Mouse (Mus musculus) ovary, postnatal 14 days (tissue): ENCODE measurements around the gene Tmprss11g.

Experiments
- DNase-seq: peaks from one replicate; pipeline ENCODE4 v3.0.0; 2022; ENCODE audit warnings: low spot score

Tmprss11g gene

DNA sequence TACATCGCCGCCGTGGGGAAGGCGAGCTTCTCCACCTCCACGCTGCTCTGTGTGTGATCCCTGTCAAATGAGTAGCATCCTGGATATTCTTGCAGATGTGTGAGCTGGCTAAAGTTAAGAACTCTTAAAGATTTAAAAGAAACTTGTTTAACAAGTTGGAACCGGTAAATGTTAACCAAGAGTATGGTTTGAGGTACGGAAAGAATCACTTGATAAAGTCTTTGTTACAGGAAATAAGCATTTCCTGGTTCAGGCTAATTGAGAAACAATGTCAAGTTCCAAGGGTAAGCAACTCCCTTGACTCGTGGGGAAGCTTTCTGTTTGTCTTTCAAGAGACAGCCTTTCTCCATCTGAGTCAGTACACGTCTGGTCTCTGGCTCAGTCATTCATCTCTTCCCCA is at the start of gene Tmprss11g:
Tmprss11g (minus strand) TSS at position 101 of the 400 bp plus-strand sequence.
- DNase-seq, result no peak

GRCm38 (mm10) chr5:86546693-86547092 is 28.3 kb upstream of the Tmprss11g start:
- no peak for DNase-seq

GRCm38 (mm10) chr5:86540601-86541000 is 22.2 kb upstream of the Tmprss11g start:
- no peak for DNase-seq

- no peak for DNase-seq
These were observed 10.3 kb upstream of the Tmprss11g start for GRCm38 (mm10) chr5:86528725-86529124.

DNA sequence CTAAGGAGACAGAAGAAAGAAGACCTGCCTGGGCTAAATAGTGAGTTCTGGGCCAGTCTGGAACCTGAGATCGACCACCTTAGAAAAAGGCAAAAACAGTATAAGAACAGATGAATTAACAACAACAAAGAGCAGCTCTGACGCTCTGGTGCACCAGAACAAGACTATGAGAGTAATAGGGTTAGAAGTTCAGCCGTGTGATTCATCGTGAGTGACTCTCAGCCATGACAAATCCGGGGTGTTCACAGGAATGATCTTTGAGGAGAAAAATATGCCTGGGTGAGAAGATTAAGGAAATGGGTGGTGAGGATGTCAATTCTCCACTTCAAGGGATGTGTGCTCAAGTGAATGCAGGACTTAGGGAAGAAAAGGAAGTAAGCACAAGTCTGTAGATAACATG is 6.9 kb downstream of the Tmprss11g start:
- no peak for DNase-seq

- no peak for DNase-seq
These were observed 24.9 kb downstream of the Tmprss11g start for GRCm38 (mm10) chr5:86493453-86493852.

DNA sequence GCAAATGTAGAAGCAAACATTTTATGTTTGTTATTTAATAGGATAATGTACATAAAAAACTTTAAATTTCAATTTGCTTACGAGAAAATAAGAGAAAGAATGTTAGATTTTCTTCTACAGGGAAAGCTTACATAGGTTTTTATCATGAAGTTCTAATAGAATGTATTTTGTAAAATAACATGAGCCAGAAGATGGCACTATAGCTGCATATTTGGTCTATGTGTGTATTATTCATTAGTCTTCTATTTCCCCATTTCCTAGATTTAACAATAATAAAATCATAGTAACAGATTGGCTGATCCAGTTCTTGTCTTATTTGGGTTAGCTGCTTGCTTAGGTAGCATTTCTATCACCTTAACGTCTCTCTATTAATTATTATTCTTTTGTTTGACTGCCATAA is 35.8 kb downstream of the Tmprss11g start:
- DNase-seq, result no peak

DNA sequence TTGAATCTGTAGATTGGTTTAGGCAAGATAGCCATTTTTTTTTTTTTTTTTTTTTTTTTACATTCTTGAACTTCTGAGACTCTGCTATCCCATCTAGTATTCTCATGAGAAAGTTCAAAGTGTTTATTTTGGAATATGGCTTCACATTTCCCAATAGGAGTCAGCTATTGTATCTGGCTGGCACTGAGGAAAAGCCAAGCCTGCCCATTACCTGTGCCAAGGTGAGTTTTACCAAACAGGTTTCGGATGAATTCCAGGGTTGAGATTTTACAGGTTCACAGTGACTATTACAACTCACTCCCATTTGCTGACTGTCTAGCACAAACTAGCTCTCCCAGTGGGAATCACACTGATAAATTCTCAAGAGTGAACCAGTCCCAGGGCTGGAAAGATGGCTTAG is 36.4 kb downstream of the Tmprss11g start:
- DNase-seq, result no peak

- no peak for DNase-seq
These were observed 44.5 kb downstream of the Tmprss11g start for GRCm38 (mm10) chr5:86473859-86474258.

- no peak for DNase-seq
These were observed 49.5 kb downstream of the Tmprss11g start, which contains the start of gene Tmprss11a for GRCm38 (mm10) chr5:86468890-86469289. Tmprss11a (minus strand) TSS chr5:86468990.

DNA sequence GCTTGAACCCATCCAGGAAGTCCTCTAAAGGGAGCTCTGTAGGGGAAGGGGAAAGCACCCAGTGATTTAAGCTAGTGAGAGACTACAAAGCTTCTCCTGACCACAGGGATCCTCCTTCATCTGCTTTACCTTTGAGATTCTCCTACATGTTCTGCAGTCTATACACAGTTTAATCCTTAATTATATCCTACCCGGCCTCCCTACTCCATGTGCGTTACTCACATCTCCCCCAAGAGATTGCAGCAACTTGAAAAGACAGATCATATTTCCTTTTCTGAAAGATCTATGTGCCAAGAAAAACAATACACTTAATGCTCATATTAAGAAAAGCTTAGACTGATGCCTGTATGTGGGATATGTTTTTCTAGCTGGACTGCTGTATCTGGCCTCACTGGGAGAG is 79.1 kb downstream of the Tmprss11g start:
- DNase-seq, result no peak

- no peak for DNase-seq
These were observed 79.9 kb downstream of the Tmprss11g start for GRCm38 (mm10) chr5:86438548-86438947.
